Mouse (Mus musculus) liver, adult 2 months (tissue): ENCODE measurements around the gene Strn4.

Experiments
- CTCF ChIP-seq: fragments of 200-500 bp; IDR thresholded peaks from 2 replicates; pipeline ENCODE4 v1.5.1; 2011; ENCODE audit warnings: low read depth, low read length, control low read depth
- POLR2A ChIP-seq: fragments of 200-500 bp; IDR thresholded peaks from 2 replicates; pipeline ENCODE4 v1.6.1; 2011; ENCODE audit warnings: low read length, control low read depth; ENCODE audit not compliant: insufficient read depth; ENCODE audit errors: extremely low read depth

- TF ChIP-seq CTCF (no peak), POLR2A (no peak)
Measured at GRCm38 (mm10) chr7:16883162-16883561, 67.5 kb downstream of the Strn4 start.
